Mouse (Mus musculus) megakaryocyte, embryonic 14.5 days (primary cell): Measurements from ENCODE around the gene Fgf8. TPM values are rescaled to one million over a fixed set of nuclear protein-coding genes. Genes with fewer than 3 reads are reported as not detected.

Experiments
- H3K27me3 ChIP-seq: replicated peaks from 2 replicates; pipeline ENCODE3; 2012; ENCODE audit warnings: inconsistent platforms
- H3K36me3 ChIP-seq: replicated peaks from 2 replicates; pipeline ENCODE3; 2012; ENCODE audit warnings: low read length, inconsistent platforms, mixed read lengths
- H3K4me1 ChIP-seq: 2 replicates; pipeline ENCODE4 v1.6.1; 2012; ENCODE audit warnings: inconsistent platforms
- H3K4me3 ChIP-seq: replicated peaks from 2 replicates; pipeline ENCODE3; 2012; ENCODE audit warnings: moderate library complexity, mild to moderate bottlenecking, inconsistent platforms
- H3K9me3 ChIP-seq: 2 replicates; pipeline ENCODE4 v1.6.1; 2012; ENCODE audit warnings: inconsistent platforms
- FLI1 ChIP-seq: IDR thresholded peaks from 2 replicates; pipeline ENCODE4 v1.6.1; 2012; ENCODE audit warnings: low read length, inconsistent platforms, mixed read lengths
- GATA1 ChIP-seq: IDR thresholded peaks from 3 replicates; pipeline ENCODE4 v1.6.1; 2012; ENCODE audit warnings: mixed read lengths, low read length, inconsistent platforms, borderline replicate concordance
- polyA plus RNA-seq: library from polyadenylated mRNA; stranded (reverse); fragments of >175 nt; gene quantifications from 2 replicates; pipeline ENCODE4 v1.2.3, GENCODE M21; 2012; ENCODE audit warnings: low replicate concordance; ENCODE audit not compliant: insufficient read depth

Gene Fgf8
- polyA plus RNA-seq, 1 experiment, result not detected

- TF ChIP-seq FLI1, result no peak
- no peak for TF ChIP-seq GATA1
- Histone ChIP-seq H3K4me3 (no peak overlapping the region), H3K4me1 (no peaks in the 10 kb centered on the region), H3K27me3 (peaks cover 43% of the 10 kb centered on the region), H3K36me3 (no peaks in the 10 kb centered on the region), H3K9me3 (0 out of 2 replicates have a peak, but pooled peaks cover 4% of the 10 kb centered on the region)
Measured at GRCm38 (mm10) chr19:45694056-45694455, 48.7 kb downstream of the Fgf8 start.

DNA sequence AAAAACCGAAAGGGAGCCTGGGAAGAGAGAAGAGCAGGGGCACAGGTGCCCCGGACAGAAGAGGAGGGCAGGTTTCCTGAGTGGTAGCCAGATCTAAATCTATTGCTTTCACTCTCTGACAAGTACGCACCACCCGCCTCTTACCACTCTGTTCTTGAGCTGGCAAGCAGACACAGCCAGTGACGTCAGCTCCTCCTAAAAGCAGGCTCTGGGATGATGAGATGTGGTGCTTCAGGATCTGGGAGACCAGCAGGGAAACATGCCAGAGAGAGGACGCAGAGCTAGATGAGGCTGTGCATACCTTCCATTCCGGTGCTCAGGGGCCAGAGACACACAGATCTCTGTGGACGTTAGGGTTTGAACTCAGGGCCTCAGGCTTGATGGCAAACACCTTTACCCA is 50.5 kb downstream of the Fgf8 start:
- no peaks in the 10 kb centered on the region for H3K4me1 ChIP-seq
- H3K4me3 ChIP-seq, result no peak overlapping the region
- no peaks in the 10 kb centered on the region for H3K36me3 ChIP-seq
- H3K27me3 ChIP-seq, result peaks cover 43% of the 10 kb centered on the region
- TF ChIP-seq FLI1 (no peak), GATA1 (no peak)
- H3K9me3 ChIP-seq, result 0 out of 2 replicates have a peak, but pooled peaks cover 4% of the 10 kb centered on the region

GRCm38 (mm10) chr19:45691001-45691535 is 51.6 kb downstream of the Fgf8 start:
- Histone ChIP-seq H3K9me3 (0 out of 2 replicates have a peak, but pooled peaks cover 4% of the 10 kb centered on the region), H3K4me3 (no peak overlapping the region), H3K4me1 (no peaks in the 10 kb centered on the region), H3K36me3 (no peaks in the 10 kb centered on the region), H3K27me3 (peaks cover 43% of the 10 kb centered on the region)
- no peak for TF ChIP-seq FLI1
- no peak for TF ChIP-seq GATA1

GRCm38 (mm10) chr19:45687001-45687400 is 55.7 kb downstream of the Fgf8 start:
- TF ChIP-seq FLI1 (no peak), GATA1 (no peak)

More at GRCm38 (mm10) chr19:45687001-45687400, 55.7 kb downstream of the Fgf8 start:
- Histone ChIP-seq H3K9me3 (no peaks in the 10 kb centered on the region), H3K27me3 (peaks cover 37% of the 10 kb centered on the region), H3K4me1 (no peaks in the 10 kb centered on the region), H3K36me3 (no peaks in the 10 kb centered on the region), H3K4me3 (no peak overlapping the region)

Other genes with a start within 250 kb of the Fgf8 start
- 7.5 and 15.4 TPM in 2 replicates for gene Poll, start 182.4 kb downstream of the Fgf8 start, polyA plus RNA-seq
- 32.0 and 59.1 TPM in 2 replicates for gene Gm17018, start 182.3 kb downstream of the Fgf8 start, polyA plus RNA-seq
- gene Fbxw4, start 82.6 kb downstream of the Fgf8 start, polyA plus RNA-seq, result 14.3 and 29.0 TPM in 2 replicates
- gene Npm3, start 6.7 kb upstream of the Fgf8 start, polyA plus RNA-seq, result 7.1 and 43.7 TPM in 2 replicates
- 1.5 and 9.8 TPM in 2 replicates for gene Mgea5, start 40.9 kb upstream of the Fgf8 start, polyA plus RNA-seq
- 0.35 TPM in 1 of 2 replicates, not detected in the other for gene Kcnip2, start 73.1 kb upstream of the Fgf8 start, polyA plus RNA-seq